Mouse (Mus musculus) small intestine, adult 2 months (tissue): ENCODE results near the gene Dock1.

Experiments
- CTCF ChIP-seq: fragments of 200-500 bp; IDR thresholded peaks from 2 replicates; pipeline ENCODE4 v1.5.1; 2012; ENCODE audit warnings: low read depth, mild to moderate bottlenecking, control low read depth, inconsistent platforms, low read length, moderate library complexity, mixed read lengths; ENCODE audit not compliant: insufficient replicate concordance, insufficient read length; ENCODE audit errors: extremely low read depth
- POLR2A ChIP-seq: fragments of 200-500 bp; IDR thresholded peaks from 2 replicates; pipeline ENCODE4 v1.6.1; 2012; ENCODE audit warnings: low read depth, mild to moderate bottlenecking, control low read depth, inconsistent platforms, low read length, moderate library complexity

DNA sequence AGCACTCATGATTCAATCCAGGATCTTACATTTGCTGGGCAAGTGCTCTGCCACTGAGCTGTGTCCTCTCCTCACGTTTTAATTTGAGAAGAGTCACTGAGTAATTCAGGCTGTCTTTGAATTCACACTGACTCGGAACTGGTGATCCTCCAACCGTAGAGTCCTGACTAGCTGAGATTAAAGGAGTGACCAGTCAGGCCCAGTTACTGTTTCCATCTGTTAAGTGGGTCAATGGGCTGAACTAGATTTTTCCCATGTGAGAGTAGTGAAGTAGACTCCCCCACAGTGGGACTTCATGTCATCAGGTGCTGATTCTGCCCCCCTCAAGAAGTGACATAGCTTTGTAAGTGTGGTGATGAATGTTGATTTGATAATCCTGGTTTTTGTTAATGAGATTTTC is 49.0 kb downstream of the Dock1 start:
- TF ChIP-seq POLR2A (no peak), CTCF (no peak)
